Mouse (Mus musculus) C2C12 (cell line): ENCODE data around the gene Erh. TPM values are rescaled to one million over a fixed set of nuclear protein-coding genes. Genes with fewer than 3 reads are reported as not detected.

ENCODE experiments used
- H3K27me3 ChIP-seq: one replicate; pipeline ENCODE4 v1.6.1; 2011; ENCODE audit not compliant: control insufficient read depth, insufficient read depth, insufficient read length
- H3K36me3 ChIP-seq: one replicate; pipeline ENCODE4 v1.6.1; 2011; ENCODE audit not compliant: control insufficient read depth, insufficient read depth
- H3K4me3 ChIP-seq: one replicate; pipeline ENCODE4 v1.5.1; 2011; ENCODE audit warnings: mild to moderate bottlenecking, control low read depth; ENCODE audit not compliant: poor library complexity, insufficient read depth, severe bottlenecking
- H3K79me2 ChIP-seq: one replicate; pipeline ENCODE4 v1.6.1; 2011; ENCODE audit not compliant: control insufficient read depth, insufficient read depth
- H3K79me3 ChIP-seq: one replicate; pipeline ENCODE4 v1.6.1; 2011; ENCODE audit warnings: low read depth, control low read depth
- H3ac ChIP-seq: one replicate; pipeline ENCODE3; 2011; ENCODE audit warnings: low read depth; ENCODE audit not compliant: control insufficient read depth, insufficient read length
- CEBPB ChIP-seq: IDR thresholded peaks from one replicate; pipeline ENCODE4 v1.6.1; 2011; ENCODE audit warnings: low read depth, mild to moderate bottlenecking, control low read depth, moderate library complexity
- CTCF ChIP-seq: IDR thresholded peaks from one replicate; pipeline ENCODE4 v1.5.1; 2011; ENCODE audit not compliant: control insufficient read depth, insufficient read depth, insufficient read length
- FOSL1 ChIP-seq: IDR thresholded peaks from one replicate; pipeline ENCODE4 v1.8.0; 2011; ENCODE audit warnings: mild to moderate bottlenecking, low read length; ENCODE audit not compliant: poor library complexity, insufficient read depth, severe bottlenecking
- MAX ChIP-seq: IDR thresholded peaks from one replicate; pipeline ENCODE4 v1.6.1; 2011; ENCODE audit warnings: mild to moderate bottlenecking, control low read depth
- MYOD1 ChIP-seq: IDR thresholded peaks from one replicate; pipeline ENCODE4 v1.6.1; 2011; ENCODE audit warnings: low read depth; ENCODE audit not compliant: control insufficient read depth, insufficient read length
- MYOG ChIP-seq: IDR thresholded peaks from one replicate; pipeline ENCODE4 v1.6.1; 2011; ENCODE audit not compliant: control insufficient read depth, insufficient read length; ENCODE audit errors: extremely low read depth
- USF1 ChIP-seq: IDR thresholded peaks from one replicate; pipeline ENCODE4 v1.6.1; 2011; ENCODE audit warnings: low read depth, mild to moderate bottlenecking, control low read depth, moderate library complexity
- polyA plus RNA-seq: library from polyadenylated mRNA; unstranded; fragments of >200 nt; fragmentation: generic; extraction: Trizol; gene quantifications from one replicate; pipeline ENCODE4 v1.2.1, GENCODE M21; 2012; ENCODE audit warnings: missing spikeins

The Erh gene
- polyA plus RNA-seq, 1 experiment, result 328 TPM

DNA sequence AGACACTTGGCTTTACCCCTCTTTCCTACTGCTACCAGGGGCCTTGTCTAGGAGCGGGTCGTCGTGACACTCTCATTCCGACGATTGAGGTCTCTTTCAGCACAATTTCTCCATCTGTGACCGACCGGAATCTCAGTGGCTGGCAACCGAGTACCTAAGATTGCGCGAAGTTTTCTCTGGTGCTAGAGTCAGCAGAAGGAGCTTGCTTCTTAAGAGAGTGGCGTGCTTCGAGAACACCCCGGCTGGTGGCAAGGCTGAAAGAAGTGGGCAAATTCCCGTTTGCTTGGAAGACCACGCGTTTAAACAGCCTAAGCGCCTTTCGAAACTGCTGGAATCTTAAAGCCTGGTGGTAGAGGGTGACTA lies 346 bp upstream of the Erh start:
- peaks cover 77% of the 10 kb centered on the region for H3K79me3 ChIP-seq
- peak overlapping the region; percentile 91 for H3ac ChIP-seq
- H3K27me3 ChIP-seq, result no peaks in the 10 kb centered on the region
- peak overlapping the region; percentile 92 for H3K4me3 ChIP-seq
- peaks cover 98% of the 10 kb centered on the region for H3K79me2 ChIP-seq
- H3K36me3 ChIP-seq, result peaks cover 31% of the 10 kb centered on the region
- TF ChIP-seq CEBPB (no peak), MYOD1 (no peak), FOSL1 (no peak), MYOG (no peak)

DNA sequence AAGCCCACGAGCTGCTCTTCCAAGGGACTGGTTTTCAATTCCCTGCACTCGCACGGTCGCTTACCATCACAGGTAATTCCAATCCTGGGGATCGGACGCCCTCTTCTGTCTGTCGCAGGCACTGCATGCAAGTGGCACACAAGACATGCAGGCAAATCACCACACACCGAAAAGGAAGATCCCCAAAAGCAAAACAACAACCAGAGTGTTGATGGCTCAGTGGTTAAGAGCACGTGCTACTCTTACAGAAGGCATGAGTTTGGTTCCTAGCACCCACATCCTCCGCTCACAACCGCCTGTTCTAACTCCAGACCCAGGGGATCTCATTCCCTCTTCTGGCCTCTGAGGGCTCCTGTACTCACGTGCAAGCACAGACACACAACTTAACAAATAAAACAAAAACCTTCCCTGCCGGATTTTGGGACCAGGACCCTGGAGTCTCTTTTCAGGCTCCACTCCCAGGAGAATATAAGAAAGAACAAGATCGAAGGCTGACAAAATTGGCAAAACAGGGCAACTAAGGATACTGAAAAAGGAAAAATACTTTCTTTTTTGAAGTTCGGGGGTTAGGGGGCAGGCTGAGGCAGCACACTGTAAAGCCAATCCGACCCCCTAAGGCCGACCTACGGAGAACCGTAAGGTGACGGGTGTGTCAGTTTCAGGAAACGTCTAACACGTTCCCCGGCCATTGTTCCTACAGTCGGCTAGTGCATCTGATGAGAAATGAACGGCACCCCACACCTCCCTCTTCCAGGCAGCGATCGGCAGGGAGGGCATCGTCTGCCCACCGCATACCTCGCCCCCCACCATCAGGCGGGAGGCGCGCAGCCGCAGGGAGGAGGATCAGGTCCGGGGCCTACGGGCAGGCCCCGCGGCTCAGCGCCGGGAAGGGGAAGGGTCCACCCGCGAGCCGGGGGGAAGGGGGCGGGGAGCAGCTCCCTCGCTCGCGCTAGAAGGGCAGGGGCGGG lies 1.1 kb downstream of the Erh start:
- H3ac ChIP-seq, result peak overlapping the region; percentile 96
- TF ChIP-seq CTCF (peak; percentile 62), CEBPB (no peak), MAX (peak; percentile 90), MYOD1 (no peak), FOSL1 (no peak), USF1 (no peak)
- no peaks in the 10 kb centered on the region for H3K27me3 ChIP-seq
- H3K4me3 ChIP-seq, result peak overlapping the region; percentile 92
- H3K36me3 ChIP-seq, result peaks cover 45% of the 10 kb centered on the region
- peaks cover 73% of the 10 kb centered on the region for H3K79me3 ChIP-seq
- peaks cover 97% of the 10 kb centered on the region for H3K79me2 ChIP-seq

DNA sequence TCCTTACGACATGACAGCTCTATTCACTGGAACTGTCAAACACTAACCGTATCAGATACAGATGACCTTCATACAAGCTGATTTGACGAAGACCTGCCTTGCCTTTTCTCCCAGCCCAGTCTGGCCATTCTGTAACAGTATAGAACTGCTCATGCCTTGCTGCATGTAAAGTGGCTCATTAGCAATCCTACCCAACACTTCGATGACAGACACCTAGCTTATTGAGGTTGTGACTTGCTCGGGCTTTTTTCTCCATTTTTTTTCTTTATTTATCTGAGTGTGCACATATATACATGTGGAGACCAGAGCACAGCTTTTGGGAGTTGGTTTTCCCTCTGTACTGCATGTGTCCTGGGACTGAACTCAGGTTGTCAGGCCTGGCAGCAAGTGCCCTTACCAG lies 12.4 kb downstream of the Erh start:
- Histone ChIP-seq H3ac (no peak overlapping the region), H3K79me2 (no peaks in the 10 kb centered on the region), H3K79me3 (peaks cover 1% of the 10 kb centered on the region), H3K27me3 (no peaks in the 10 kb centered on the region), H3K4me3 (no peak overlapping the region), H3K36me3 (peaks cover 56% of the 10 kb centered on the region)
- TF ChIP-seq CTCF, result no peak
- no peak for TF ChIP-seq CEBPB
- TF ChIP-seq MYOG, result no peak
- TF ChIP-seq MAX, result no peak

DNA sequence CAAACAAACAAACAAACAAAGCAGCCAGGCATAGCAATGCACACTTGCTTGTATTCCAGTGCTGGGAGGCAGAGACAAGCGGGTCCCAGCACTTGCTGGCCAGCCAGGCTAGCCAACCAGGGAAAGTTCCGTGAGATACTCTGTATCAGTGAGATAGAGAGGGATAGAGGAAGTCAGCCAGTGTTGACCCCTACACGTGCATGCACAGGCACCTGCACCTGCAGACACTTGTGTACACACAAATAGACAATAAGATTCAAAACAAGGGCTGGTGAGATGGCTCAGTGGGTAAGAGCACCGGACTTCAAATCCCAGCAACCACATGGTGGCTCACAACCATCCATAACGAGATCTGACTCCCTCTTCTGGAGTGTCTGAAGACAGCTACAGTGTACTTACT lies 23.6 kb downstream of the Erh start:
- TF ChIP-seq CTCF (no peak), MYOD1 (no peak), MYOG (no peak), FOSL1 (no peak), MAX (no peak)
- no peaks in the 10 kb centered on the region for H3K79me2 ChIP-seq
- H3K27me3 ChIP-seq, result no peaks in the 10 kb centered on the region
- H3K4me3 ChIP-seq, result no peak overlapping the region
- H3K79me3 ChIP-seq, result no peaks in the 10 kb centered on the region
- H3ac ChIP-seq, result no peak overlapping the region
- H3K36me3 ChIP-seq, result no peaks in the 10 kb centered on the region

DNA sequence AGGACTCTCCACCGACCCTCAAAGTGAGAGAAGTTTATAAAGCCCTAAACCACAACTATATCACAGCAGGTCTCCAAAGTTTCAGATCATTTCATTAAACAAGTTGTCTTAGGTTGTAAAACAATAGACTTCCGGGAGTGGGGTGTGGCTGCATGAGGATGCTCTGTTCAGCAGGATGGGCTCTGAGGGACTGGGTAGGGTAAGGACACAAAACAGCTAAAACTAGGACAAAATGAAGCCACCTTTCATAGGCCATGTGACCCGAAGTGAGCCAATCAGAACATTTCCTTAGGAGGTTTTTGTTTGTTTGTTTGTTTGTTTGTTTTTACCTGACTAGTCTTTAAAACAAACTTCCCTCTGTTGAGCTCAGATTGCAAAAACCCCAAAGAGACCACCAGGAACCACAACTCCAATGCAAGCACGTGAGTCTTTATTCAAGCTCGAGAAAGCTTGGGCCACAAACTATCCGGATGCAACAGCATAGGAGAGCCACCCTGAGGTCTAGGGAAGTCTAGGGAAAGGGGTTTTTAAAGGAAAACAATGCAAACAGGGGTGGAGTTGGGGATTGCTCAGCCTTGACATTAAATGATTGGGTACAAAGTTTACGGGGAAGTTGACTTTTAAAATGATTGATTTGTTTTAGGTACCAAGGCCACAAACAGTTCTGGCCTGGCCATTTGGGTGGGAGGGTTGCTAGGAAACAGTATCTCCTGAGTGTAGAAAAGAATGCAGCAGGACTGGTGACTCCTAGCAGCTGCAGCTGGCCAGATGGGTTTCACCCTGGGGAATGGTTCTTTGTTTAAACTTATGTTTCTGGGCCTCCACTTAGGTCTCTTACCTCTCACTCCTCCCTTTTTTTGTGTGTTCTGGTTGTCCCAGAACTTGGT lies 28.5 kb downstream of the Erh start:
- no peak for TF ChIP-seq CTCF
- peak; percentile 18 for TF ChIP-seq USF1
- Histone ChIP-seq H3ac (no peak overlapping the region), H3K4me3 (no peak overlapping the region), H3K79me2 (no peaks in the 10 kb centered on the region), H3K79me3 (no peaks in the 10 kb centered on the region), H3K36me3 (no peaks in the 10 kb centered on the region), H3K27me3 (peaks cover 2% of the 10 kb centered on the region)

DNA sequence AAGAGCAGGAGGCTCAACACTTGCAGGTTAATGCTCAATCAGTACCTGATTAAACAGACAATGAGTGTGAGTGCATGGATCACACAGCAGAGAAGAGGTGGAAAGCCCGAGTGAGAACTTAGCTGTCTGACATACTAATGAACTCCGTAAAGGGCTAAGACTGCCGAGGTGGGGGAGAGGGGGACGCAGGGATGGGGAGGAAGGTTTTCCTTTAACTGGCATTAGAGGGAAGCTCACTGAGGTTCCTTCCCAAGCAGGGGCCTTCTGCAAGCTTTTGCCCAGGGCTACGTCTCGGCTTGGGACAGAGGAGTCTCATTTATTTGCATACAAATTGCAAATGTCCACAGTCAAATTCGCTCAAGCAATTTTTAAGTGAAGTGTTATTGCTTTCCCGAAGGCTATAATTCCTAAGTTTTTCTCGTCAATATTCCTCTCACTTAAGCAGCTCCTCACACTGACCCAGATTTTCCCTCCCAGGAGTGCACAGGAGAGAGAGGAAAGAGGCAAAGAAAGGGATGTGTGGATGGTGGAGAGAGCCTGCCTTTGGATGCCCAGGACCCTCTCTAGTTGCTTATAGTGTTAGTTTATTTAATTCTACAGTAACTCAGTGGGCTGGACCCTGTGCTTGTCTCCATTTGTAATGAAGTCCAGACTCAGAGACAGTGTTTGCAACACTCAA lies 31.9 kb downstream of the Erh start:
- TF ChIP-seq MYOD1 (no peak), MAX (no peak), FOSL1 (no peak), CTCF (no peak), USF1 (no peak), CEBPB (no peak), MYOG (no peak)
- Histone ChIP-seq H3K79me3 (no peaks in the 10 kb centered on the region), H3K36me3 (no peaks in the 10 kb centered on the region), H3ac (no peak overlapping the region), H3K79me2 (no peaks in the 10 kb centered on the region), H3K4me3 (no peak overlapping the region), H3K27me3 (peaks cover 5% of the 10 kb centered on the region)
